Mouse (Mus musculus) frontal cortex, postnatal 36 days (tissue): ENCODE results near the gene Thumpd1.
A peak's percentile ranks its signal among the peaks of the same experiment; 100 is the strongest.
"Not testable (repeated sequence)": the region's sequence is repeated elsewhere in the genome, so short reads cannot be mapped to it uniquely, and the experiment has no call there.

ENCODE experiments used
- DNase-seq, 2 experiments: peaks; one replicate each; pipeline ENCODE4 v3.0.0; 2022; ENCODE audit warnings: low spot score in 2 of 2

Gene Thumpd1

GRCm38 (mm10) chr7:119720253-119720946 is at the start of gene Thumpd1:
TSS of gene Thumpd1 (minus strand) at chr7:119720798.
- peak; percentile 93 to 97 for DNase-seq

- no peak for DNase-seq
These were observed 49.3 kb upstream of the Thumpd1 start for GRCm38 (mm10) chr7:119769895-119770294.

- no peak for DNase-seq
These were observed 46.4 kb upstream of the Thumpd1 start for GRCm38 (mm10) chr7:119766996-119767395.

GRCm38 (mm10) chr7:119764377-119764776 is 43.8 kb upstream of the Thumpd1 start:
- no peak for DNase-seq

- DNase-seq = no peak
These were observed 41.6 kb upstream of the Thumpd1 start for GRCm38 (mm10) chr7:119762166-119762697.

GRCm38 (mm10) chr7:119760527-119760951 is 39.9 kb upstream of the Thumpd1 start, which contains the start of gene Acsm3:
TSS of gene Acsm3 (plus strand) at chr7:119760923.
- DNase-seq = no peak

GRCm38 (mm10) chr7:119753696-119754095 is 33.1 kb upstream of the Thumpd1 start:
- DNase-seq = no peak

GRCm38 (mm10) chr7:119749942-119750341 is 29.3 kb upstream of the Thumpd1 start:
- DNase-seq = no peak

GRCm38 (mm10) chr7:119748761-119749160 is 28.2 kb upstream of the Thumpd1 start:
- DNase-seq = no peak

GRCm38 (mm10) chr7:119745869-119746268 is 25.3 kb upstream of the Thumpd1 start:
- DNase-seq = no peak

- no peak for DNase-seq
These were observed 23.7 kb upstream of the Thumpd1 start for GRCm38 (mm10) chr7:119744321-119744720.

GRCm38 (mm10) chr7:119739798-119740468 is 19.3 kb upstream of the Thumpd1 start:
- not testable (repeated sequence) for DNase-seq

- no peak for DNase-seq
These were observed 18.3 kb upstream of the Thumpd1 start for GRCm38 (mm10) chr7:119738877-119739276.

GRCm38 (mm10) chr7:119731262-119731661 is 10.7 kb upstream of the Thumpd1 start:
- DNase-seq = not testable (repeated sequence)

GRCm38 (mm10) chr7:119727621-119728020 is 7.0 kb upstream of the Thumpd1 start:
- DNase-seq = no peak

- peak in 1 of 2 experiments; percentile 15 for DNase-seq
These were observed 331 bp upstream of the Thumpd1 start for GRCm38 (mm10) chr7:119720947-119721310.

- no peak for DNase-seq
These were observed 6.5 kb downstream of the Thumpd1 start for GRCm38 (mm10) chr7:119714111-119714510.

- no peak for DNase-seq
These were observed 25.7 kb downstream of the Thumpd1 start for GRCm38 (mm10) chr7:119694926-119695325.

- DNase-seq = no peak
These were observed 28.3 kb downstream of the Thumpd1 start for GRCm38 (mm10) chr7:119692302-119692701.

- DNase-seq = no peak
These were observed 30.9 kb downstream of the Thumpd1 start, which contains the start of gene Acsm4 for GRCm38 (mm10) chr7:119689726-119690125. TSS of gene Acsm4 (plus strand) at chr7:119690026.

- no peak for DNase-seq
These were observed 37.9 kb downstream of the Thumpd1 start for GRCm38 (mm10) chr7:119682699-119683098.

GRCm38 (mm10) chr7:119680107-119680506 is 40.5 kb downstream of the Thumpd1 start:
- DNase-seq = no peak

GRCm38 (mm10) chr7:119673465-119673864 is 47.1 kb downstream of the Thumpd1 start:
- peak; percentile 26 to 64 for DNase-seq
